Mouse (Mus musculus) fibroblast of lung, adult 2 months (primary cell): ENCODE results near the gene Foxo4.

Source experiments
- DNase-seq: peaks from one replicate; pipeline ENCODE4 v3.0.0-alpha.2; 2011; ENCODE audit warnings: low read depth

Foxo4 gene

GRCm38 (mm10) chrX:101253952-101254729, at the start of gene Foxo4:
TSS of gene Foxo4 (plus strand) at chrX:101254528.
- peak; percentile 69 for DNase-seq

- DNase-seq: peak; percentile 76
Measured at GRCm38 (mm10) chrX:101221834-101222795, 32.2 kb upstream of the Foxo4 start, which contains the start of gene Snx12. TSS of gene Snx12 (minus strand) at chrX:101222563.

DNA sequence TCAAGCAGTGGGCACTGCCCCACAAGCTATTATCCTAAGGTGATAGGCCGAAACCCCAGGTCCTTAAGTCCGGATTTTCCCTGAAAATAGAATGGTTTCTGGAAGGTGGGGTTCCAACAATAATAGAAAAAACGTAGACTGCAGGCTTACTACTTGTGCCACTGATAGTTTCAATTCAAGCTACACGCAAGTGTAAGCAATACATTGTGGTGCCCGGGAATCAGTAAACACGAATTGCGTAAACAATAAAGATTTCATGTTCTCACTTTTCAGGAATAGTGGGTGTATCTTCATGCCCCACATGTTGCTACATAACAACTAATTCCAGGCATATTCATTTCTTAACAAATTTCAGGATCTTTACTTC, 31.5 kb upstream of the Foxo4 start:
- no peak for DNase-seq

- no peak for DNase-seq
Measured at GRCm38 (mm10) chrX:101245011-101245410, 9.3 kb upstream of the Foxo4 start.

DNA sequence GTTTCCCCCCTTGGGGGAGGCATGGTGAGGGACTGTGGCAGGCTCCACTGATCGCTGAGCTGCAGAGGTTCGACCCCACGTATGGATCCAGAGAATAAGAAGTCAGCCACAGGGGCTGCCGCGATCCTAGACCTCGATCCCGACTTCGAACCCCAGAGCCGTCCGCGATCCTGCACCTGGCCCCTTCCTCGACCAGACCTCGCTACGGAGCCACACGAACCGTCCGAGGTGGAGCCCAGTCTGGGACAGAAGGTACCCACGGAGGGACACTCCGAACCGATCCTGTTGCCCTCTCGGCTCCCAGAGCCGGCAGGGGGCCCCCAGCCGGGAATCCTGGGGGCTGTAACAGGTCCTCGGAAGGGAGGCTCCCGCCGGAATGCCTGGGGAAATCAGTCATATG, 412 bp downstream of the Foxo4 start:
- no peak for DNase-seq

GRCm38 (mm10) chrX:101256603-101257002, 2.3 kb downstream of the Foxo4 start:
- DNase-seq: no peak

GRCm38 (mm10) chrX:101260441-101261325, 6.4 kb downstream of the Foxo4 start:
- no peak for DNase-seq

DNA sequence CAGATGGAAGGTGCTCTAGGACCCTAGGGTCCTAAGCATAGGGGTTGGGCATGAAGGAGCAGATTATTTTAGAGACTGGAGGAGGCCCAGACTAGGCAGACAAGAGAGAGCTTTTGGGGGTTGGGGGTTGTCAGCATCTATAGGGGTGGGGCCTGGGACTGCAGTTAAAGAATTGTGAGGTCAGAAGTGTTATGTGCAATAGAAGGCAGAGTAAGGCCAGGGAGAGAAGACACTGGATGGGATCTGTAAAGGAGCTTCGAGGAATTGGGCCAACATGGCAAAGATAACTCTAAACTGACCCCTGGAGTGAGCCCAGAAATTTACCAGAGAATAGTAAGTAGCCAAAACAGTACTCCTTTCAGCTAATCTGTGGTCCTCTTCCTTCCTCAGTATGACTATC, 9.6 kb downstream of the Foxo4 start, which contains the start of gene Gm614:
Gene Gm614 (minus strand): TSS at position 101 of the 400 bp plus-strand sequence.
- DNase-seq: no peak

GRCm38 (mm10) chrX:101266631-101267030, 12.3 kb downstream of the Foxo4 start:
- no peak for DNase-seq

- DNase-seq: no peak
Measured at GRCm38 (mm10) chrX:101268025-101268754, 13.9 kb downstream of the Foxo4 start, which contains the start of gene Il2rg. TSS of gene Il2rg (minus strand) at chrX:101268255.

DNA sequence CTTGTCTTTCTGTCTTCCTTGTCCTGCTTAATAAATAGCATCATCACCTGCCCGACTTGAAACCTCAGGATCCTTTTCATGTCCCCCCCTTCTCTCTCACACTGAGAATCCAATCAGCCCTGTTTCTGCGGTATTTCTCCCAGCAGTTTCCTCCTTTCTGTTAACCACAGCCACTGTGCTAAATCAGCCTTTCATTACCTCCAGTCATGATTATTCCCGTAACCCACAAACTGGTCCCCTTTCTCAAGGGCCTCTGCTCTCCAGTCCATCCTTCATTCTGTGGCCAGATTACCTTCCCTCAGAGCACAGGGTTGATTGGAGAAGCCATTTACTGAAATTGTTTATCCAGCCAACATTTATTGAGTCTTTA, 14.4 kb downstream of the Foxo4 start, which contains the start of gene Gm20489:
Gene Gm20489 (minus strand): TSS at position 269 of the 370 bp plus-strand sequence.
- no peak for DNase-seq

GRCm38 (mm10) chrX:101273410-101273809, 19.1 kb downstream of the Foxo4 start:
- DNase-seq: no peak

GRCm38 (mm10) chrX:101273875-101274738, 19.8 kb downstream of the Foxo4 start, which contains the start of gene Med12:
TSS of gene Med12 (plus strand) at chrX:101274030.
- peak; percentile 71 for DNase-seq

GRCm38 (mm10) chrX:101282813-101283212, 28.5 kb downstream of the Foxo4 start:
- no peak for DNase-seq

GRCm38 (mm10) chrX:101285534-101285933, 31.2 kb downstream of the Foxo4 start:
- peak; percentile 12 for DNase-seq

- no peak for DNase-seq
Measured at GRCm38 (mm10) chrX:101285953-101286670, 31.8 kb downstream of the Foxo4 start.

GRCm38 (mm10) chrX:101287543-101287942, 33.2 kb downstream of the Foxo4 start:
- DNase-seq: no peak

DNA sequence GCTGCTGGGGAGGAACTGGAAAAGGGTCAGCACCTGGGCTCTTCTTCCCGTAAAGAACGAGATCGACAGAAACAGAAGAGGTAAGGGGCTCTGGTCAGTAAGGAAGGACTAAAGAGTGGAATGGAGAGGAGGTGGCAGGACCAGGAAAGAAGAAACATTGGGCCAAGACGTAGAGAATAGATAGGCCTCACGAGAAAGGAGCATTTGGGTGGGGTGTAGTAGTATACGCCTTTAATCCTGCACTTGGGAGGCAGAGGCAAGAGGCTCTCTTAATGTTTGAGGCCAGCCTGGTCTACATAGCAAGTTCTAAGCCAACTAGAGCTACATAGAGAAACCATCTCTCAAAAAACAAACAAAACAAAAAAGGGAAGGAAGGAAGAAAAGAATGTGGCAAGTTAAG, 34.1 kb downstream of the Foxo4 start:
- DNase-seq: no peak

DNA sequence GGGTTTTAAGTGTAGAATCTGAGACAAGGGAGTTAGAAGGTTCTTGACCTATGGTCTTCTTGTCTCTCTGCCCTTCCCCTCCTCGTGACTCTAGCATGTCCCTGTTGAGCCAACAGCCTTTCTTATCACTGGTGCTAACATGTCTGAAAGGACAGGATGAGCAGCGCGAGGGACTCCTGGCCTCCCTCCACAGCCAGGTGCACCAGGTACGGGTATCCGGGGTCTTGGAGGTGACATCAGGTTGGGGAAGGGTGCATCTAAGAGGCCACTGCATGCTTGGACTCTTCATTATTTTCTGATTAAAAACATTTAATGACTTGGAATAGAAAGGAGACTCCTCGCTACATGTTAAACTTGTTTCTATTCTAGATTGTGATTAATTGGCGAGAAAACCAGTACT, 34.7 kb downstream of the Foxo4 start:
- DNase-seq: no peak
